Mouse (Mus musculus) kidney, adult 9 months (tissue): ENCODE data around the gene Tal1.

ENCODE experiments used
- DNase-seq: peaks from one replicate; pipeline ENCODE4 v3.0.0; 2022

Tal1 gene

DNA sequence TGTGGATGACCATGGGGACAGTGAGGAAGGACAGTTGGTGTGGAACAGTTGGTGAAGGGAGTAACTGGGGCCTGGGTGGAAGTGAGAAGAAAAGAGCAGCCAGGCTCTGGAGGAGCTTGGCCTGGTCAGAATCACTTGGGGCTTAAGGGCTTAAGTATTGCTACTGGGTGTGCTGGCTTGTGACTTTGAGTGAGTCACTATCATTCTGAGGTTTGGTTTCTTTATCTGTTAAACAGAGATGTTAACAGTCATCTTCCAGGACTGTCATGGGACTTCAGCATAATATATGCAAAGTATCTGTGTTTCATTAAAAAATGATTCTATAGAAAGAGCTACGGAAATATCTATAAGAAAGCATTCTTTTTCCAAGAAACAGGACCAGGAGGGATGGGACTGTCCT lies 18.6 kb downstream of the Tal1 start:
- no peak for DNase-seq

GRCm38 (mm10) chr4:115075204-115075915 lies 19.1 kb downstream of the Tal1 start:
- peak; percentile 39 for DNase-seq

DNA sequence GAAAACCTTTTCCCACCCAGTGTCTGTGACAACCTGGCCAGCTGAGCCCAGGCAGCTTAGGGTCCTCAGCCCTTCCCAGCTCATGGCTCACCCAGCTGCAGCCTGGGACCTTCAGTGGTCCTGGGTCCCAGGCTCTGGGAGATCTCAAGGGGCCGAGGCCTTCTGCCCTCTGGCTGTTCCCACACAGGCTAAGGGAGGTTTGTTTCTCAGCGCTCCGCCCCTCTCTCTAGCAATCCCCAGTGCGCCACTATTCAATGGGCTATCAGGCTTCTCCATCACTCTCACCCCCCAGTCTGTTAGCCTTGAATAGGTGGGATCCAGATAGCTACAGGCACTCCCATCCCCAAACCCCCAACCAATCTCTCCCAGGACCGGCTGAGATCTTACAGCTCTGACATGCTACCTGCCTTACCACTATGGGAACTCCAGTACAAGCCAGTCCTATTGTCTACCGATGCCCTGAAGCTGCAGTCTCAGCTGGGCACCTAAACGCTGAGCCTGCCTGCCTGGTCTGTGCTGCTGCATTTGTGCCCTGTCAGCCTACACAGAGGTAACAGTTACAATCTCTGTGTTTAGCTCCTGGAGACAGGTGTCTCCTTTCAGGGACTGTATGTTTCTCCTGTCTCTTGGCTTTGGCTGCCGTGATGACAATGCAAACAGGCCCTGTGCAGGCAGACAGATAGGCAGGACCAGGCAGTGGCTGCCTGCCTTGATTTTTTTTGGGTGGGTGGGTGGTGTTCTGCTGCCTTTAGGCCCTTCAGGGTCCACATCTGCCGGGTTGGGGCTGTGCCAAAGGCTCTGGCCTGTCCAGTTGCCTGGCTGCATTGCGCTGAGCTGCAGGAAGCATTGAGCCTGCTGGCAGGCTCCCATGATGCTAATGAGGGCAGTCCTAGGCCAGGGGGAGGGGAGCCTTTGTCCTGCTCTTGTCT lies 22.9 kb downstream of the Tal1 start:
- peak; percentile 48 for DNase-seq

- DNase-seq = no peak
Observed at GRCm38 (mm10) chr4:115079821-115080349, 23.7 kb downstream of the Tal1 start.

DNA sequence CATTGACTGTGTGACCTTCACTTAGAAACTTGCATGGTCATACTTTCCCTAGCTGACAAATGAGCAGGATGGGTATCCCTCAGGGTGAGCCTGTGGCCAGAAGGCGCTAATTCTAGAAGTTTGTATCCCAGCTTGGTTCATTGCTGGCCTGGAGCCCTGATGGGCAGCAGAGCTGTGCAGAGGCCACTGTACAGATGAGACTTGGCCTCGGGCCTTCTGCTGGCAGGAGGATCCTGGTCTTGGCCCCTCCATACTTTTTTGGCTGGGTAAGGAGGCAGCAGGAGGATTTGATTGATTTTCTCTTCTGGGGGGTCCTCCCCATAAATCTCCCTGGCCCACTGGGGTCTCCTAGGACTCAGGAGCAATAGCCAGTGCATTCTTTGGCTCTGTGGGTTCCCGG lies 26.8 kb downstream of the Tal1 start:
- DNase-seq = no peak

DNA sequence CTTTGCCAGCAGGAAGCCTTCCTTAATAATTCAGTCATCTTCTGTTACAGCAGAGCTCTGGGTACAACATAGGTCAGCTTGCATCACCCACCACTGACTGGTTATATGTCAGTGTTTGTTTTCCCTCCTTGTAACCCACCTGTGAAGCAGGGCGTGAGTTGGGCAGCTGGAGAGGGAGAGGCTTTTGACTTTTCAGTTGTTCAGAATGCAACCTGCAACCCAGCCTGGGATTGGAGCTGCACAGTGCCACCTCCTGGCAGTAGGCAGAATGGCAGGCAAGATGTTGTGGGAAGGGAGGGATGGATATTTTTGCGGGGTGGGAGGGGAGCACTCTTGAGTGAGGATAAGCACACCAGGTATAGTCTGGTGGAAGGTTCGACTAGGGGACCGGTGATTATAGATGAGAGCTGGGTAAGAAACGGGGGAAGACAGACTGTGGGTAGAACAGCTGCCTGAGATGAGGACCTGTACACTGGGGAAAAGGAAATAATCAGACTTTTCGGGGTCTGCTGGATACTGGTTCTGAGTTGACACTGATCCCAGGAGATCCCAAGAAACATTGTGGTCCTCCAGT lies 29.4 kb downstream of the Tal1 start:
- DNase-seq = peak; percentile 76

- peak; percentile 75 for DNase-seq
Observed at GRCm38 (mm10) chr4:115086257-115086656, 30.0 kb downstream of the Tal1 start.

- DNase-seq = peak; percentile 87
Observed at GRCm38 (mm10) chr4:115086763-115087415, 30.7 kb downstream of the Tal1 start.

DNA sequence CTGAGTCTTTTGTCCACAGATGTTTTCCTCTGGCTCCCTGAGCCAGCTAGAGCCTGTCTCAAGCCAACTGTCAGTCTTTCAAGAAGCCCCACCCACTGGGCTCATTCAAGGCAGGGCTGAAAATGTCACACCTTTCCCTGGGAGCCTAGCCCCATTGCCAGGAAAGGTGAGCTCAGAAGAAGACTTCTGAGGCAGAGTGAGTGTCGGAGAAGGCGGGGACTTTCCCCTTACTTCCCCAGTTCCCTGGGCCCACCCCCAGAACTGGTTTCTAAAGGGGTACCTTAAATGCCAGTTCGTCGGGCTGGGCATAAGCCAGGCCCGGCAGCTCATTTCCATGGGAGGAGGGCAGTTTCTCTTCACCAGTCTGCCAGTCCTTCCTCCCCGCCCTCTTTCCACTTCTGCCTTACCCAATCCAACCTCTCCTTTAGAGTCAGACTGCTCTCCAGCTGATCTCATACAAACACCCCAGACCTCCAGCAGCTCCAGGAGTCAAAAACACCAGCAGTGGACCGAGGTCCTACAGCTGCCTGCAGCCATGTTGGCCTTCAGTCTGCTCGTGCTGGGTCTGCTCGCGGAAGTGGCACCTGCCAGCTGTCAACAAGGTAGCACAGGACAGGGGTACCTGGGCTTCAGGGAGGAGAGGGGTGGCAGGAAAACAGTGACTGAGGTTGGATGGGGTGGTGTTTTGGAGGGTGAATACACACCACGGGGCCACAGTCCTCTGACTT lies 32.5 kb downstream of the Tal1 start, which contains the start of gene Pdzk1ip1:
Gene Pdzk1ip1, plus strand, starts transcription at position 98 of the 728 bp plus-strand sequence.
- peak; percentile 95 for DNase-seq

DNA sequence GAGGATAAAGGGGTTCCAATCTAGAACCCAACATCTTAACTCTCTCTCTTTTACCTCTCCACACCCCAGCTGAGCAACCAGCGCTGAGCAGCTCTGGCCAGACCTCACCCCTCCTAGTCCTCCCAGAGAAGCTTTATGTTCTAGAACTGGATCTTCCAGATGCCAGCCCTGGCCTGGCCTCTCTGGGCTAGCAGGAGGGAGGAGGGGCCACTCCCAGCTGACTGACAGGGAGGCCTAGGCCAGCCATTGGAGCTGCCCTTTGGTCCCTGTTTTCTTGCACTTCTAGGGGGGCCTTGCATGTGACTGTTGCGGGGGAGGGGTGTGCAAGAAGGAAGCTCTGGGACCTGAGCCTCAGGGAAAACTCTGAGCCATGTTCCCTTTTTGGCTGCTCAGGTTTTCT lies 34.4 kb downstream of the Tal1 start:
- DNase-seq = peak; percentile 89

DNA sequence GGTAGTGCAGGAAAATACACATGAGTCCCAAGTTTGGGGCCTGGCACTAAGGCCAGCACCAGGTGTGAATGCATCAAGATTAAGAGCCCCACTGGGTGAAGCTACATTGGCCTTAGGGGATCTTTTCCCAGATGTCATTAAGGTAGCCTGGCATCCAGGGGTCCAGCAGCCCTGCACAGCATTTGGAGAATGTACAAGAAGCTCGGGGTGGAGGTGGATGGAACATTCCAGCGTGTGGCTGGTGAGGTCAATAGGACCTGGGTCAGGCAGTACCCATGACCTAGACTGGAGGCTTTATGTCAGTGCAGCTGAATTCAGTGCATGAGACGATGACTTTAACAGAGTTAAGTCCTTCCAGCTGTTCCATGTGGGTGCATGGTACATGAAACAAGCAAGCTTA lies 35.6 kb downstream of the Tal1 start:
- peak; percentile 38 for DNase-seq

DNA sequence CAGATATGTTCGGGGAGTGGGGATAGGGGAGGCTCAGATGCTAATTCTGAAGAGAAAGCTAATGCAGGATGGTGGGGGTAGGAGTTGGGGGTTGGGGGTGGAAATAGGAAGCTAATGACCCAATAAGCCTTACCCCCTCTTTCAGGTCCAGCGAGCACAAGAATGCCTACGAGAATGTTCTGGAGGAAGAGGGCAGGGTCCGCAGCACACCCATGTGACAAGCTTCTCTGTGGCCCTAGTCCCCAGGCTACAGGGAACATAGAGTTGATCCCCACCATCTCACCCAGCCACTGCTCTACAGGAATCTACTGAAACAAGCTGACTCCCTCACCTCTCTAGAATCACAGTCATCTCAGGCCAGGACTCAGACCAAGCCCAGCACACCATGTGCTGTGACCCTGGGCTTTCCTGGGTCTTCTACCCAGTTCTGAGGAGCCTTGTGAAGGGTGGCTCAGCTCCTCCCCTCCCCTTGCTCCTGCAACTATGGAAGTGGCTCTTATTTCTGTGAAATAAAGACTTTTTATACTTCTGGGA lies 37.2 kb downstream of the Tal1 start:
- peak; percentile 82 for DNase-seq

DNA sequence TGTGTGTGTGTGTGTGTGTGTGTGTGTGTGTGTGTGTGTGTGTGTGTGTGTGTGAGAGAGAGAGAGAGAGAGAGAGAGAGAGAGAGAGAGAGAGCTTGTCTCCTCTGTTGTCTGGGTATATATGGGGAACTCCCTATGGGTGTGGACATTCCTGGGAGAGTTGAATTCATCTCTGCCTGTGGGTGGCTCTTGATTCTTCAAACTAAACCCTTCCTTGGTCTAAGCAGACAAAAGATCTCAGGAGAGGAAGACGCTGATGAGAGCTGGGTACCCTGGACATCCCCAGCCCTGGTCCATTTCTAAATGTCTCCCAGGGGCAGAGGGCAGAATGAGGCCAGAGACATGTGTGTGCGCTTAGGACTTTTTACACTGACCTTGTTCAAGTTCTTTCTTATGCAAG lies 37.8 kb downstream of the Tal1 start:
- peak; percentile 33 for DNase-seq

GRCm38 (mm10) chr4:115095671-115096434 lies 39.6 kb downstream of the Tal1 start:
- peak; percentile 69 for DNase-seq

GRCm38 (mm10) chr4:115096435-115097145 lies 40.4 kb downstream of the Tal1 start:
- peak; percentile 54 for DNase-seq

- DNase-seq = peak; percentile 59
Observed at GRCm38 (mm10) chr4:115097146-115097496, 40.9 kb downstream of the Tal1 start.

GRCm38 (mm10) chr4:115101682-115102081 lies 45.5 kb downstream of the Tal1 start:
- DNase-seq = peak; percentile 67

GRCm38 (mm10) chr4:115103510-115103909 lies 47.3 kb downstream of the Tal1 start:
- no peak for DNase-seq

DNA sequence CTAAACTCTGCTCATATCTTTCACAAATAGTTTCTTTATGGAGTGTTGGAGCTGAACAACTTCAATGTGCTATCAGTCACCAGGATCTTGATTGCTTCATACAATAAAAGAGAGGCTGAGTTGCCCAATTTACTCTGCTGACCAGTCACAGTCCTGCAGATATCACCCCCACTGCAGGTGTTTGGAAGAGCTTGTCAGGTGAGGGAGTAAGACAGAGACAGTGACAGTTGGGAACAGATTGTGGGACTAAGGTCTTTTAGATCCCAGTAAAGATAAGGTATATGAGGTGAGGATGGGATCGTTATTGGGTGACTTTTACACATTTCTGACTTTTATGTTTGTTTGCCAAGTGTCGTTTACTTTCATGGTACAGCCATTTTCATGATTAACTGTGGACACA lies 54.9 kb downstream of the Tal1 start:
- DNase-seq = no peak

DNA sequence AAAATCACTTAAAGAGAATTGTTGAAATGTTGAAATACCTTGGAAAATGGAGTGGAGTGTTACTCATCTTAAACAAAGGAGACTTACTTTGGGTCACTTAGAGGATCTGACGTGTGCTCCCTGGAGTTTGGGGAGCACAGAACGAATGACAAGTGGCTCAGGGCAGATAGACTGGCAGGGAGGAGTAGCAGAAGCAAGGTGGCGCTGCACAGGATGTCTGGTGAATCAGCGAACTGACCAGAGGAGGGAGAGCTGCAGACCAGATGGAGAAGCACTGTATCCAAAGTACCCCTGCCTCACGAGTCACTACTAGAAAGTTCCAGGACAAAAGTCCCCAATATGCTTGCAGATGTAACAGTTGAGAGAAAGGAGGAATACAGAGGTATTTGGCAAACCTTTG lies 57.0 kb downstream of the Tal1 start:
- DNase-seq = no peak
